Mouse (Mus musculus) urinary bladder, postnatal 10 days (tissue): ENCODE results near the gene Ip6k1.
"Not testable (repeated sequence)": the region's sequence is repeated elsewhere in the genome, so short reads cannot be mapped to it uniquely, and the experiment has no call there.

ENCODE experiments used
- DNase-seq: peaks from one replicate; pipeline ENCODE4 v3.0.0; 2022; ENCODE audit warnings: low spot score

The Ip6k1 gene

DNA sequence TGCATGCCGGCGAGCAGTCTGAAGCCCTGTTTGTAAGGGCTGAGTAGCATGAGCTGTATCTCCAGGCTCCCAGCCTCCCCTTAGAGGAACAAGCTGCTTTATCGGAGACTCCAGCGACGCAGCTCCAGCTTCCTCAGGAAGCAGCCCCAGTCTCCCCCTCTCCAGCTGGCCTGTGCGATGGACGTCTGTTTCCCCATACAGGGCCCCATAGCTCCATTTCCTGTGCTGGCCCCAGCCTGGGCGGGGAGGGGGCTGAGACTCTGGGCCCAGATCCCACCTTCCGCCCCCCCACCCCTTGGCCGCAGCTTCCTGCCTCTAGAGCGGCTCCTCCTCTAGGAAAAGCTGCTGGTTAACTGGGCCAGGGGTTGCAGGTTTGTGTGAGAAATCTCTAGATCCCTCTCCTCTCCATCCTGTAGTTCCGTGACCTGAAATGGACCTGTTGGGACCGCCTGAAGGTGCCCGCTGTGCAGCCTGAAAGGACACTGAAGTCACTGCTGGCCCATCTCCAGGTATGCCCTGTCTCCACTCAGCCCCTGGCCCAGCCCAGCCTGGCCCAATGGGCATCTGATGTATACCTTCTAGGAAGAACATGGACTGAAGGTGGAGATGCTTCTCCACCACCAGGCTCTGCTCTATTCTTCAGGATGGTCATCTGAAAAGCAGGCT is 19.5 kb upstream of the Ip6k1 start, which contains the start of gene Gm20661:
TSS of gene Gm20661 (plus strand) at position 378 of the 666 bp plus-strand sequence.
- DNase-seq: no peak

DNA sequence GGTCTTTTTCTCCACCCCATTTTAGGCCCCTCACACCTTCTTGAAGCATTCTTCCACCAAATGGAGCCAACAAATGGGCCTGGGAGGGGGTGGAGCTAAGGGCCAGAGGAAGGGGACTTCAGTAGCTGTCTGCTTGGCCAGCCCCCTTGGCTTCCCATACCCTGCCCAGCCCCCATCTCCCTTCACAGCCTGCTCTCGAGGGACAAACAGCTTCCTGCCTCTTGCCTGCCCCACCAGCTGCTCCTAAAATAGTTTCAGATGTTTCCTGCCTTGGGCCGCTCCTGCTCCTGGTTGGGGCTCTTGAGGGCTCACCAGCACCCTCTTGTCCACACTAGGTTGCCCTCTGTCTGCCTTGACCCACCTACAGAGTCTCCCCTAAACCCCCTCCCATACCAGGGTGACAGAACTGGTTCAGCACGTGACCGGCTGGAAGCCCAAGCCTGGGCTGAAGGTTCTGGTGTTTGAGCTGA is 18.8 kb upstream of the Ip6k1 start:
- DNase-seq: no peak

DNA sequence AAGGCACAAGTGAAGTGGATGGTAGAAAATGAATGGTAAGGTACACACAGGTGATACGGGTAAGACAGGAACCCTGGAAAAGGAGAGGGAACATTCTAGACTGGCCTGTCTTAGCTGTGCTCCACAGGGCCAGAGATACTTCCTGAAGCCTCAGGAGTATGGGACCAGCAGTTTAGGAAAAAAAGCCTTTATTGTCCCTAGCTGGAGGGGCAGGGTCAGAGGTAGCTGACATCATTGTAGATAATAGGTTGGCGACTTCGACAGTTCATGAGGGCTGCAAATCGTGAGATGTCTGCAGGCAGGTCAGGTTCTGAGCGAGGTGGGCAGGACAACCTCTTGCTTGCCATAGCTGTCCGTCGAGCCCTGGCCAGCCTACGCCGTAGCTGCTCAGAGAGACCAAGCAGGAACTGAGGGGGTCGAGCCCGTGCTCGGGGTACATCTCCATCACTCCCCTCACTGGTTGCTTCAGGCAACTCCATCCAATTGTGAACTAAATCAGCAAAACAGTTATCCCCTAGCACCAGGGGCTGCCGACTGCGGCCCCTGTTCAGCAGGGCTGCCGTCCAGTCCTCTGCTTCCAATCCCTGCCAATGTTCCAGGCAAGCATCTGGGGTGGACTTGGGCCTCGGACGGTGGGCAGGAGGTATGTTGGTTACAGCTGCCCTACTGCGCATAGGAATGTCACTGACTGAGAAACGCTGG is 18.1 kb upstream of the Ip6k1 start:
- no peak for DNase-seq

DNA sequence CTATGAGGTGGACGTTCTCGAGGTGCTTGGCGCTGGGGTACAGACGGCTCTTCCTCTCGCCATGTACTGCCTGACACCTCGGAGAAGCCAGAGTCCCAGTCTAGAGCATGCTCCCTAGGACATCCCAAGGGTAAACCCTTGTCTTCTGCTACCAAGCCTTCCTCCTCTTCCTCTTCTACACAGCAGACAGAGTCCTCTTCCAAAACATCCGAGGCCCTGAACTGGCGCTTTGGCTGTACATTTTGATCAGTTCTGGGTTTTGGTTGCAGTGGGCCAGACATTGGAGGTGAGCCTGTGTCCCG is 17.6 kb upstream of the Ip6k1 start:
- DNase-seq: no peak

DNA sequence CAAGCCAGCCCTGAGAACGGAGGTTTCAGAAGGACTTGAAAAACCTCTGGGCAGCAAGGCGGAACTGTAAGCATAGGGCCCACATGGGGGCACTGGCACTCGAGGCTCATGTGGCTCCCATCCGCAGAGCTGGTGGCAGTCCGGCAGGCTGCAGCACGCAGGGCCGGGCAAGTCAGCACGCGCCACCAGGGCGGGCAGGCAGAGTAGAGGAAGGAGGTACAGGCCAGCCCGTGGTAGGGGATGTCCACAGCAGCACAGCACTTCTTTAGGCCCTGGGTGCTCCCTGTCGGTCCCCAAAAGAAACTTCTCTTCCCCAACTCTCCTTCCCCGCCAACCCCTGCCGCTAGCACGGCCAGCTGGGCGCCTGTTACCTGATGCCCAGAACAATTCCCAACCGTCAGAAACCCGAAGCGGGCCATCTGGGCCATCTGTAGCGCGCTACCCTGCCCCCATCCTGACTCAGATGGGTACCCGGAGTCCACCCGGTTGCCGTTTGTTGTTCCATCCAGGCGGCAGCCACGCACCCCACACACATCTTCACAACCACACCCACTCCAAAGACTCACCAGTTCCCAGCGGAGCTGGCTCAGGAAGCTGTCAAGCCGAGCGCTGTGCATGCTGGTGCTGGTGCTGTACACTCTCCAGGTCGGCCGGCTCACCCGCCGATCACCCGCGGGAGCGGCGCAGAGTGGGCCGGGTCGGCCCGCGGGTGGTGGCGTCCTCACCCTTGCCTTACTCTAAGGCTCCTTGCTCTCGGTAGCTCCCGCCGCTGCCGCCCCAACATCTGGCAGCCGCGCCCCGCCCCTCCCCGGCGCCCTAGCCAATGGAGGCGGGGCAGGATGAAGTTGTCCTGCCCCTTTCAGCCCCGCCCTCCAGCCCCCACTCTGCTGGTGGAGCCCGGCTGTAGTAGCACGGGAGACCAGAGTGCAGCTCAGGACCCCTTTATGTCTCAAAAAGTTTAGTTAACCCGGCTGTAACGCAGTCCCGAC is 16.9 kb upstream of the Ip6k1 start, which contains the start of gene Inka1:
TSS of gene Inka1 (minus strand) at position 749 of the 989 bp plus-strand sequence.
- DNase-seq: peak; percentile 42

DNA sequence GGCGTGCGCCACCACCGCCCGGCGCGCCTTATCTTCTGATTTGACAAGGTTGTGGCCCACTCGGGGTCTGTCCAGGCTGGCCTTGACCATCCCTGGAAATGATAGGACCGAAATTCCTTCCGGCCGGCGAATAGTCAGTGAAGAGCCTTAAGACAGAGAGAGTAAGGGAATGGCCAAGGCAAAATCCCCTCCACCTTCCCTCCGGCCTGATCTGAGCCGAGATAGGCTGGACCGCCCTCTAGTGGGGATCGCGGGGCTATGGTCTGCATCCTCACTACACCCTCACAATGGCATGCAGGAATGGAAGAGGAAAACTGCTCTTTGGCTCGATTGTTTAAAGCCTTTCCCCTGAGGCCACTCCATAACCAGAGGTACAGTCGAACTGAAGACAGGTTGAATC is 15.9 kb upstream of the Ip6k1 start:
- DNase-seq: no peak

DNA sequence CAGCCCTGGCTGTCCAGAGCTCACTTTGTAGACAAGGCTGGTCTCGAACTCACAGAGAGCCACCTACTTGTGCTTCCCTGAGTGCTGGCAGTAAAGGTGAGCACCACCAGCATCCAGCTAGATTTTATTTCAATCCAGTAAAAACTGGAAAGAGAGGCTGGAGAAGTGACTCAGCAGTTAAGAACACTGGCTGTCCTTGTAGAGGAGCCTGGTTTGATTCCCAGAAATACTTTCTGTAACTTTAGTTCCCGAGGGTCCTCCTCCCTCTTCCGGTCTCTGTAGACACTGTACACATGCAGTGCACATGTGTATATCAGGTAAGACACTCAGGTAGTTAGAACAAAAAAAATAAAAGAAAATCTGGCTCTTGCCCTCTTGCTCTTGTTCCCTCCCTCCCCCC is 14.4 kb upstream of the Ip6k1 start:
- DNase-seq: no peak

DNA sequence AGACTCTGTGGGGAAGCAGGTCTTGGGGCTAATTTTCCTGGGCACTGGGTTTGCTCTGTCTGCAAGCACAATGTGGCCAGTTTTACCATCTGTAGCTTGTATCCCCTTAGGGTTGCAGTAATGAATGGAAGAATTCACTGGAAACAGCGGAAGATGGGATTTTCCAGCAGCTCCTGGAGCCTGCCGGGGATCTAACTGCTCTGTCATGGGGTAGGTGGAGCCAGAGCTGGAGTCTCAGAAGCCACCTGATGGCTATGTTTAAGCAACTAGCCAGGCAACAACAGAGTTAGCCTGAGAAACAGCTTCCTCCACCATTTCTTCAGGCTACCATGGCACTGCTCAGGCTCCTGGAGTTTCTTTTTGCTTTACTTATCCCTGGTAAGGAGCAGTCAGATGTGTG is 10.1 kb upstream of the Ip6k1 start, which contains the start of gene Cdhr4:
TSS of gene Cdhr4 (plus strand) at position 301 of the 400 bp plus-strand sequence.
- no peak for DNase-seq

DNA sequence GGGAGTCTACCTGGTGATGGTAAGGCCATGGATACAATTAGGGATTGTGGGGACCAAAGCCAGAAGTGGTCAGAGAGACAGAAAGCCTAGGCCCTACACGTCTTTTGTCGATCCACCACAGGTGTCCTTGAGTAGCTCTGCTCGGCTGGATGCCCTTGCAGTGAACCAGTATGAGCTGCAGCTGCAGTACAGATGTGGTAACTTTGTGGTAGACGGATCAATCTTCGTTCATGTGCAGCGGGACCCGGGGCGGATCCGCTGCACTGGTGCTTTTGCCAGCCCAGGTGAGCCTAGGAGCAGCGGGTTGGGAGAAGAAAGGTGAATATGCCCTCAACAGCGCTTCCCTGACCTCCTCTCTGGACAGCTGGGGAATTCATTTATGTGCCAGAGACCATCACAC is 9.3 kb upstream of the Ip6k1 start:
- DNase-seq: no peak

DNA sequence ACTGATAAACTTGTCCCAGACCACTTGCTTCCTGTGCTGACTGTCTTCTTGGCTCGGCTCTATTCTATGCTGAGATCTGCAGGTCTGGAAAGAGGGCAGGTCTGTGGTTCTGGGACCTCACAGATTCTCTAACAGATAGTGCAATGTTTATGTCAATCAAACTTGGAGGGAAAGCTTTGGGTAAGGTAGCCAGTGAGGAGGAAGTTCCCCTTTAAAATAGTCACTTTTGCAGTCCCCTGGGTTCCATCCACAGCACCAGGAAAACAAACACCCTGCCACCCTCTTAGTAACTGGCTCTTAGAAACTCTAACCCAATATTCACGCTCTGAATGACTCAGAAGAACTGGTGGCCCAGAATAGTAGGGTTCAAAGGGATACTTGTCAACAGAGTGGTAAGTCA is 7.8 kb upstream of the Ip6k1 start:
- DNase-seq: no peak

DNA sequence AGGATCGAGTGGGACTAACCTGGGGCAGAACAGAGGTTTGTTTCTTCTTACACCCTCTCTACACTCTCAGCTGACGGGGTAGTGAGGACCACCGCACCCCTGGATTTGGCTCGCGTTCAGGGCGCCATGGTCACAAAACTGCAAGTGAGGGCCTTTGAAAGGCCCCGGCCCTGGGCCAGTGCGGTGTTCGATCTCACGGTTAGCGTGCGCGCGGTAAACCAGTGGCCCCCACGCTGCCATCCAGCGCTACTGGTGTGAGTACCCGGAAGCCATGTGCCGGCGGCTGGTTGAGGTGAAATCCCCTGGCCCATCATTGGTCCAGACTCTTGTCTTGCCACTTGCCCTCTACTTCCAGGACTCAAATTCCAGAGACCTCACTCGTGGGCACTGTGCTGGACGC is 6.8 kb upstream of the Ip6k1 start:
- DNase-seq: no peak

DNA sequence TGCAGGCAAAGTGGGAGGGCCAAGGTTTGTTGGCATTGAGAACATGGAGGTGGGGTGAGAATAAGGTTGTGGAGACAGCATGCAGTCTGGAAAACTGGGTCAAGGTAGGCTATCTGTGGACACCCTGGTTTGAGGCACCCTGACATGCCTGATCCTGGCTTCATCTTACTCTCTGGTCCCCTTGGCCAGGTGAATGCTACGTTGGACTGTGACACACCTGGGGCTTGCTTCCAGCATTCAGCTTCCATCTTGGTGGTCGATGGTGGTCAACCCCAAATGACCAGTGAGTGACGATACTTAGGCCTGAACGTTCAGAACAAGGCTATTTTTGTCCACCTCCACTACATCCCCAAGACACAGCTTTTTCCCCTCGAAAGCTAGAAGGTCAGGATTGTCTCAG is 6.3 kb upstream of the Ip6k1 start, which contains the start of gene Gm20662:
TSS of gene Gm20662 (plus strand) at position 301 of the 400 bp plus-strand sequence.
- no peak for DNase-seq

DNA sequence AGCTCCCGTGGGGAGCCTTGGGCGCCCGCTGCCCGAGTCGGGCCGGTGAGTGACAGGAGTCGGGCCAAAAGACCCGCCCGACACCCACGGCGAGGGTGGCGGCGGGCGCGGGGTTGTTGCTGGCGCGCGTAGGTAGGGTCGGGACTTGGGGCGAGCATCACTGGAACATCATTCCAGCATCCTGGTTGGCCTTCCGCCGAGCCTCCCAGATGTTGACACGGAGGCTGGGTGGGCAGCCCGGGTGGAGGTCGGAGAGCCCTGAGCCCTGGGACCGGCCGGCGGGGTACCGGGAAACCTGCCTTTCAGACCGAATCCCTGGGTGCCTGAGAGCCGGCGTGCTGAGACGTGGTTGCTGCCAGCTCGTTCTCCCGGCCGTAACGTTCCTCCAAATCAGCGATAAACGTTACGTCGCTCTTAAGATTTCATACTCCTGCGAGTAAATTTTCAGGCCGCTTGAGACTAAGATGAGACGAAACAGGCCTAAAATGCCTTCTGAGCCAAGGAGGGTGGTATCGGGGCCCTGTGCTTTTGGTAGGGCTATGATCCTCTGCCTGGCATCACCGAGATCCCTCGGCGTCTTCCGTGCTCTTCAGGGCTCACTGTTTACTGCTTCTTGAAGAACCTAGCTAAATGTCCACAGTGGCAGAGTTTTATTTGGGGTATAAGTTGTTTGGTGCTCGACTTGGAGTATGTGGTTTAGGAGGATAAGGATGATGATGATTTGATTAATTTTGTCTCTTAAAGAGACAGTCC is 653 bp downstream of the Ip6k1 start:
- DNase-seq: no peak

DNA sequence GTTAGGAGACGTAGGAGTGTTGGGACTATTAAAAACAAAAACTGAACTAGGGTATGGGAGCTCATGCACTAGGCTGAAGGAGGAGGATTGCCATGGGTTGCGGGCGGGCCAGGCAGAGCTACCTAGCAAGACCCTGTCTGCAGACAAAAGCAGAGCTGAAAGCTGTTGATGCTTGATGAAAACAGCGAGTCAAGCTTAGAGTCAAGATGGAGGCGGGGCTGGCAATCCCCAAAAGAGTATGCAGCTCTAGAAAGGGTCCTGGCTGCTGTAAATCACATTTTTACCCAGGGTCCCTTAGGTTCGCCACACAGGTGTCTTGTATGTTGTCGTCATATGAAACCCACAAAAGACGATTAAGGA is 1.2 kb downstream of the Ip6k1 start:
- DNase-seq: no peak

DNA sequence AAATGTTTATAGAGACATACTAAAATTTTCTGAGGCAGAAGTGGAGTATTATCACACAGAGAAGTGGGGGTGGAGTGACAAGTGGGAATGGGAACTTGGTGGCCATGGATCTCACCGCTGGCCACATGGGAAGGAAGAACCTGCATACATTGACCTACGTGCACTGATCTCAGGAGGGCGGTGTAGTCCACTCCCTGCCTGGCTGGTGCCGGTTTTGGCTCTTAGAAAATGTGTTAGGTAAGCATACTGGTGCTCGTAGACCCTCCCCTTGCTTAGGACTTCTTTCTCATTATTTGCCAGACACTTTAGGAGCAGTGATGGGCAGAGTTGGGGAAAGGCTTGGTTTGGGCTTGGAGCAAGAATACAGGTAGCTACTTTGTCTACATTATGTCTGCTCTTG is 5.7 kb downstream of the Ip6k1 start:
- no peak for DNase-seq

DNA sequence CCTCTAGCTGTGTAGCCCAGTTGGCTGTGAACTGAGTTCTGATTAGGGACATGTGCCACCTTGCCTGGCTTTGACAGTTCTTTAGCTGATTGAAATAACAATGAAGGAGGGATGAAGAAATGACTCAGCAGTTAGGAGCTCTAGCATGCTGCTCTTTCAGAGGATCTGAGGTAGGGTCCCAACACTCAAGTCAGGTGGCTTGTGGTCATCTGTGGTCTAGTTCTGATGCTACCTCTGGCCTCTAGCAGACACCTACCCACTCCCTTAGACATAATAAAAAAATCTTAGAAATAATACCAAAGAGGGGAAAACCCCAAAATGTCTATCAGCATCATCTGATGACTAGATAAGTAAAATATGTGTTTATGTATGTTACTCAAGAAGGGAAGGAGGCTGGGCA is 8.1 kb downstream of the Ip6k1 start:
- no peak for DNase-seq

DNA sequence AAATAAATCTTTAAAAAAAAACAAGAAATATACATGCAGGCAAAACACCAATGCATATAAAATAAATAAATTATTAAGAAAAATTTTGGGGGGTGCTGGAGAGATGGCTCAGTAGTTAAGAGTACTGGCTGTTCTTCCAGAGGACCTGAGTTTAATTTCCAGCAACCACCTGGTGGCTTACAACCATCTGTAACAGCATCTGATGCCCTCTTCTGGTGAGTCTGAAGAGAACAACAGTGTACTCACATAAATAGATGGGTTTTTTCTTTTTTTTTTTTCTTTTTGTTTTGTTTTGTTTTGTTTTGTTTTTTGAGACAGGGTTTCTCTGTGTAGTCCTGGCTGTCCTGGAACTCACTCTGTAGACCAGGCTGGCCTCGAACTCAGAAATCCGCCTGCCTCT is 11.3 kb downstream of the Ip6k1 start:
- not testable (repeated sequence) for DNase-seq

DNA sequence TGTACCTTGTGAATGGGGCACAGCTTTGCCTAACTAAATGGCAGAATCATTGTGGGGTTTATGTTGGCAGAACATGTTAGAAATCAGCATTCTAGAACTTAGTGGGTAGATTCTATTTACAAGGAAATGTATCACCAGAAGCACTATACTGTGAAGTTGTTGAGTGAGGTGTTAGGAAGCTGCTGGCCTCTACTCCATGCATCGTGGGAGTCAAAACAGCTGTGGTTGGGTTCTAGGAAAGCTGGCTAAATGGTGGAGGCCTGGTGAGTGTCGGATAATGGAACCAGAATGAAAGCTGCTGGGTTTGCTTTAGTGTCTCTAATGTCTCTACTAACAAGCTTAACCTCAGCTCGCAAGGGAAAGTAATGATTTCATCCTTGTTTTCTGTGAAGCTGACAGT is 14.8 kb downstream of the Ip6k1 start:
- DNase-seq: no peak

DNA sequence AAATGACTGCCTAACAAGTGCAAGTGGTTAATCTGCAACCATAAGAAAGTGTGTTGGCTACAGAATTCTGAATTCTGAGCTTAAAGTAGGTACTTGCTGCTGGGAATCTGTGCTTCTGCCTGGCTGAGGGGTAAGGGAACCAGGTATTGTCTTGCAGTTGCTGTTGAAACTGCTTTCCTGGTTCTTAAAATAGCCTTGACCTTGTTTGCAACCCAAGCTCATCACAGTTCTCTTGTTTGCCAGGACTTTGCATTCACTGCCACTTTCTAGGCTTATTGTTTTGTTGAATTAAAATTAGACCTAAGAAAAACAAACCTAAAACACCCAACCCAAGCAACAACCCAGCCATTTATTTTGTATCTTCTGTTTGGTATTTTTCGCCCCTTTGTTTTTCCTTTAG is 18.4 kb downstream of the Ip6k1 start:
- no peak for DNase-seq

DNA sequence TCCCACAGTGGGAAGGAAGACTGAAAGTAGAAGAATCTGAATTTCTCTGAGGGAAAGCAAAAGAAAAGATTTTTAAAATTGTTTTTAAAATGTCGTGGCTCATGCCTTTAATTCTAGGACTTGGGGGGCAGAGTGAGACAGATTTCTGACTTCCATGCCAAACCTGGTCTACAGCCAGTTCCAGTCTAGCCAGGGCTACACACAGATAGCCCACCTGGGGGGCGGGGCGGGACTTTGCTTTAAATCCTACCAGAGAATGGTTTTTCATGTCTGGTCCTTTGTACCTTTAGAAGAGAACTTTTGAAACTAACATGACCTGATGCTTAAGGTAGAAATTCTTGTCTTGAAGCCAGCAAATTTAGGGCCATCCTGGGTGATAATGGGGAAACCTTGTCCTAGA is 20.9 kb downstream of the Ip6k1 start:
- DNase-seq: no peak

DNA sequence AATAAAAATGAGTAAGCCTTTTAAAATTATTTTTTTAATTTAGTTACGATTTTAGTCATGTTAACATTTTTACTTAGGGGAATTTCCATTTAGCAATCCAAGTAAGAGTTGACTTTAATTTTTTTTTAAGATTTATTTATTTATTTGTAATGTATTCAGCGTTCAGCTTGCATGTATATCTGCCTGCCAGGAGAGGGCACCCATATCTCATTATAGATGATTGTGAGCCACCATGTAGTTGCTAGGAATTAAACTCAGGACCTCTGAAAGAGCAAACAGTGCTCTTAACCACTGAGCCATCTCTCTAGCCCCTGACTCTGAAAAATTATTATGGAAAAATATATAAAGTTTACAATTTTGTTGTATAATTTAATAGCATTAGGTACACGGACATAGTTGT is 24.3 kb downstream of the Ip6k1 start:
- no peak for DNase-seq

DNA sequence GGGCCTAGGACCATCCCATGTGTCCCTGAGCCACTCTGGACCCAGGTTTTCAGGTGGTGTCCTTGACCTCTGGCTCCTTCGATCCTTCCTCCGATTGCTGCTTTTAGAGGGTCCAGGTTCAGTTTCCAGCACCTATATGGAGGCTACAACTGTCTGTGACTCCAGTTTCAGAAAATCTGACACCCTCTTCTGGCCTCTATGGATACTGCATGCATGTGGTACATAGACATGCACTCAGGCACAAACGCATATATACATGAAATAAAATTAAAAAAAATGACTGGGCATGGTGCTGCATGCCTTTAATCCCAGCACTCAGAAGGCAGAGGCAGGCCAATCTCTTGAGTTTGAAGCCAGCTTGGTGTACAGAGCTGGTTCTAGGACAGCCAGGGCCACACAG is 25.6 kb downstream of the Ip6k1 start:
- no peak for DNase-seq
